ENCODE assay signal across 9 mouse cellular contexts in the genomic region with DNA sequence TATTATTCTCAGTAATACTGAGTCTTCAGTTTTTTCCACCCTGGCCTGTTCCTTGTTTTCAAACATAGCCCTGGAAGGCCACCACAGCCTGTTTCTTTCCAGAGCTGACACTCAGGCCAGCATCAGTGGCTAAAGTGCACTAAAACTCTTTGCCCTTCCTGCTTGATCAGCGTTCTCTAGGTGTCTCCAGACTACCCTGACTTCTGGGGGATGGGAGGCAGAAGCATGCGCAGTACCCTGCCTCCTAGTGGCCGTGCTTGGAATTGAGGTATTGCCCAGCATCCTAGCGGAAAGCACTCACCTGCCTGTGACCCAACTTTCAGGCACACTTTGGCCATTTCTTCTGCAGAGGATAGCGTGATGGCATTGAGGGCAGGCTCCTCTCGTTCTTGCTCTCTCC. TPM values are rescaled to one million over a fixed set of nuclear protein-coding genes. Genes with fewer than 3 reads are reported as not detected.
A peak's percentile ranks its signal among the peaks of the same experiment; 100 is the strongest.
DNase-seq lines count a peak whose midpoint lies in the region; ATAC-seq lines count a peak whose summit lies in the region.
"Had no signal": no experiment of that assay in that cellular context is flagged by ENCODE, and none has a peak within 500 bp of the region (broad histone marks: within the 10 kb centered on the region; RNA-seq: fewer than 3 reads in every experiment).

No protein-coding gene starts in this region.

- peaks cover 30% of the 10 kb centered on the region for H3K36me3 ChIP-seq in embryonic facial prominence, embryonic 14.5 days (ENCODE audit: control insufficient read depth, insufficient read depth, low read length)
- H3K36me3 ChIP-seq in macrophage (ENCODE audit: inconsistent target): no peaks in the 10 kb centered on the region
- H3K36me3 ChIP-seq in hindbrain, embryonic 13.5 days: no peaks in the 10 kb centered on the region
- H3K36me3 ChIP-seq: neural tube, embryonic 13.5 days had no signal

- H3K9me3 ChIP-seq in embryonic facial prominence, embryonic 14.5 days (ENCODE audit: control insufficient read depth, low read length): no peaks in the 10 kb centered on the region
- H3K9me3 ChIP-seq in hindbrain, embryonic 13.5 days: 0 out of 2 replicates have a peak, but pooled peaks cover 3% of the 10 kb centered on the region
- H3K9me3 ChIP-seq: neural tube, embryonic 13.5 days had no signal

- no peak for ATAC-seq in embryonic facial prominence, embryonic 14.5 days (ENCODE audit: low read depth)
- ATAC-seq in hindbrain, embryonic 13.5 days (ENCODE audit: low FRiP score): no peak

- DNase-seq in layer of hippocampus, postnatal 10 days (ENCODE audit: low spot score in 2 of 2): peak; percentile 49 to 50
- DNase-seq in layer of hippocampus, adult 18-20 months (ENCODE audit: low spot score in 2 of 2): no peak
- peak; percentile 88 for DNase-seq in R1 (ENCODE audit: low read depth, low spot score)
- peak; percentile 24 for DNase-seq in embryonic facial prominence, embryonic 14.5 days (ENCODE audit: low spot score)
- DNase-seq in kidney, adult 9 months: peak; percentile 86
- DNase-seq in urinary bladder, postnatal 36 days (ENCODE audit: low spot score in 2 of 2): peak; percentile 41 to 54

- no peak overlapping the region for H3K4me3 ChIP-seq in embryonic facial prominence, embryonic 14.5 days (ENCODE audit: low read depth, low read length)
- H3K4me3 ChIP-seq in macrophage (ENCODE audit: inconsistent target): no peak overlapping the region
- no peak overlapping the region for H3K4me3 ChIP-seq in hindbrain, embryonic 13.5 days
- H3K4me3 ChIP-seq: neural tube, embryonic 13.5 days had no signal

- 0 out of 2 replicates have a peak, but pooled peaks cover 3% of the 10 kb centered on the region for H3K4me1 ChIP-seq in embryonic facial prominence, embryonic 14.5 days (ENCODE audit: control insufficient read depth, insufficient read depth, low read length)
- no peaks in the 10 kb centered on the region for H3K4me1 ChIP-seq in hindbrain, embryonic 13.5 days (replicated peaks)
- H3K4me1 ChIP-seq: neural tube, embryonic 13.5 days had no signal

- H3K79me2 ChIP-seq in macrophage (ENCODE audit: inconsistent target): no peaks in the 10 kb centered on the region

- no peak overlapping the region for H3K4me2 ChIP-seq in embryonic facial prominence, embryonic 14.5 days (ENCODE audit: low read depth, low read length)
- H3K4me2 ChIP-seq in hindbrain, embryonic 13.5 days: no peak overlapping the region
- H3K4me2 ChIP-seq: neural tube, embryonic 13.5 days had no signal

- 47% methylated on average over 6 of the region's 6 CpGs for whole genome bisulfite sequencing in embryonic facial prominence, embryonic 14.5 days
- 77% methylated on average over 6 of the region's 6 CpGs for WGBS in macrophage (ENCODE audit: missing documents)
- WGBS in hindbrain, embryonic 13.5 days: 43% methylated on average over 6 of the region's 6 CpGs

- no peak overlapping the region for H3K9ac ChIP-seq in embryonic facial prominence, embryonic 14.5 days (ENCODE audit: low read depth, low read length)
- no peak overlapping the region for H3K9ac ChIP-seq in hindbrain, embryonic 13.5 days
- H3K9ac ChIP-seq: neural tube, embryonic 13.5 days had no signal

- H3K27me3 ChIP-seq in embryonic facial prominence, embryonic 14.5 days (replicated peaks; ENCODE audit: control insufficient read depth, insufficient read depth, low read length): no peaks in the 10 kb centered on the region
- no peaks in the 10 kb centered on the region for H3K27me3 ChIP-seq in hindbrain, embryonic 13.5 days
- H3K27me3 ChIP-seq: neural tube, embryonic 13.5 days had no signal

- H3K27ac ChIP-seq in embryonic facial prominence, embryonic 14.5 days (replicated peaks; ENCODE audit: low read depth, low read length): no peak overlapping the region
- H3K27ac ChIP-seq in macrophage: peak overlapping the region; percentile 46
- H3K27ac ChIP-seq in hindbrain, embryonic 13.5 days: no peak overlapping the region
- H3K27ac ChIP-seq: neural tube, embryonic 13.5 days had no signal

RNA-seq across cellular contexts. Expression of gene Nid2, which starts 25.8 kb away (rescaled TPM):
- 10 to 100 TPM; 18.0 to 26.5 TPM for total RNA-seq in layer of hippocampus, postnatal 10 days (2021)
- total RNA-seq in layer of hippocampus, adult 18-20 months (2021): 1 to 10 TPM; 1.6 to 3.0 TPM
- 152 and 174 TPM in 2 replicates for polyA plus RNA-seq in embryonic facial prominence, embryonic 14.5 days (2014; fragmentation: Nextera tagmentation; extraction: Ambion mirVana)
- 10 to 100 TPM in 1 of 26 experiments, 1 to 10 TPM in 2, under 1 TPM in 20, not detected in 3; 0.22 to 17.6 (median 0.67) TPM for total RNA-seq in macrophage (2018; cell fraction: chromatin; rRNA removed)
- total RNA-seq in macrophage (2018; cell fraction: cytosol; rRNA removed): under 1 TPM; 0.06 to 0.48 (median 0.18) TPM
- total RNA-seq in macrophage (2018; cell fraction: nucleus; rRNA removed): 1 to 10 TPM in 5 of 26 experiments, under 1 TPM in 19, not detected in 2; 0.16 to 9.3 (median 0.48) TPM
- polyA plus RNA-seq in macrophage (2018): 0.21 to 3.1 TPM (median 0.24 TPM) in 3 replicates
- 46.6 and 47.4 TPM in 2 replicates for polyA plus RNA-seq in hindbrain, embryonic 13.5 days (2015; fragmentation: Nextera tagmentation; extraction: Ambion mirVana)

RNA-seq across cellular contexts. Expression of gene Rtraf, which starts 46.7 kb away (rescaled TPM):
- total RNA-seq in layer of hippocampus, postnatal 10 days (2021): 10 to 100 TPM; 62.7 to 62.8 TPM
- total RNA-seq in layer of hippocampus, adult 18-20 months (2021): 10 to 100 TPM; 53.9 to 55.4 TPM
- 255 and 258 TPM in 2 replicates for polyA plus RNA-seq in embryonic facial prominence, embryonic 14.5 days (2014; fragmentation: Nextera tagmentation; extraction: Ambion mirVana)
- 10 to 100 TPM in 22 of 26 experiments, 1 to 10 TPM in 4; 3.9 to 64.4 (median 25.3) TPM for total RNA-seq in macrophage (2018; cell fraction: chromatin; rRNA removed)
- 100 to 1,000 TPM; 100 to 160 (median 134) TPM for total RNA-seq in macrophage (2018; cell fraction: cytosol; rRNA removed)
- 10 to 100 TPM in 25 of 26 experiments, 1 to 10 TPM in 1; 8.8 to 74.5 (median 35.5) TPM for total RNA-seq in macrophage (2018; cell fraction: nucleus; rRNA removed)
- 112 to 202 TPM (median 136 TPM) in 3 replicates for polyA plus RNA-seq in macrophage (2018)
- polyA plus RNA-seq in hindbrain, embryonic 13.5 days (2015; fragmentation: Nextera tagmentation; extraction: Ambion mirVana): 202 and 207 TPM in 2 replicates

Comparison
In these comparisons a context has a peak if more than half of its experiments do, and no peak if none do; other contexts are left out.
1. DNase-seq: peak in layer of hippocampus, postnatal 10 days (2 of 2), R1 (single experiment), embryonic facial prominence, embryonic 14.5 days (single experiment), kidney, adult 9 months (single experiment) and urinary bladder, postnatal 36 days (2 of 2); none in layer of hippocampus, adult 18-20 months (0 of 2).
2. RNA of gene Nid2, which starts 25.8 kb away (polyA plus RNA-seq): 152 to 174 TPM in embryonic facial prominence, embryonic 14.5 days and 46.6 to 47.4 TPM in hindbrain, embryonic 13.5 days; 0.21 to 3.1 TPM in macrophage; every median in the first group is over 10 times any median in the second.